Mouse (Mus musculus) limb, embryonic 12.5 days (tissue): ENCODE measurements at regions not wholly inside any gene's neighbourhood (a gene's known extent, or its start where the extent isn't known, plus 50 kb on each side); places are given as distances from the start of the nearest gene placed in this dataset.
A peak's percentile ranks its signal among the peaks of the same experiment; 100 is the strongest.

ENCODE experiments used
- ATAC-seq: fragments of 200-750 bp; cut with Nextera tagmentation; 2 replicates; pipeline ENCODE4 v1.8.0; 2017; ENCODE audit warnings: low read depth, moderate TSS enrichment; ENCODE audit not compliant: insufficient number of reproducible peaks, insufficient read depth, low FRiP score, low TSS enrichment
- H3K27ac ChIP-seq: fragments of 300-500 bp; sonication (generic); 2 replicates; pipeline ENCODE4 v1.5.1; 2016; ENCODE audit warnings: mild to moderate bottlenecking, moderate library complexity
- H3K27me3 ChIP-seq: fragments of 300-500 bp; sonication (generic); 2 replicates; pipeline ENCODE4 v1.6.1; 2016; ENCODE audit warnings: mild to moderate bottlenecking, moderate library complexity
- H3K36me3 ChIP-seq: fragments of 300-500 bp; sonication (generic); 2 replicates; pipeline ENCODE4 v1.6.1; 2016; ENCODE audit warnings: mild to moderate bottlenecking, moderate library complexity
- H3K4me1 ChIP-seq: fragments of 300-500 bp; sonication (generic); replicated peaks from 2 replicates; pipeline ENCODE4 v1.6.1; 2016
- H3K4me2 ChIP-seq: fragments of 300-500 bp; sonication (generic); 2 replicates; pipeline ENCODE4 v1.6.1; 2016; ENCODE audit warnings: mild to moderate bottlenecking, moderate library complexity
- H3K4me3 ChIP-seq: fragments of 300-500 bp; sonication (generic); replicated peaks from 2 replicates; pipeline ENCODE4 v1.5.1; 2016; ENCODE audit warnings: mild to moderate bottlenecking
- H3K9ac ChIP-seq: fragments of 300-500 bp; sonication (generic); replicated peaks from 2 replicates; pipeline ENCODE4 v1.6.1; 2016; ENCODE audit warnings: mild to moderate bottlenecking, moderate library complexity
- H3K9me3 ChIP-seq: fragments of 300-500 bp; sonication (generic); 2 replicates; pipeline ENCODE4 v1.6.1; 2016; ENCODE audit warnings: mild to moderate bottlenecking, moderate library complexity
- WGBS: fragments of 180-500 bp; shearing (Covaris S2); methylation state at CpG from one replicate; pipeline ENCODE4 v1.1.7; 2016; 5-methylcytosine and 5-hydroxymethylcytosine counted together

- Histone ChIP-seq H3K4me1 (peaks cover 9% of the 10 kb centered on the region), H3K4me2 (no peak overlapping the region), H3K9me3 (no peaks in the 10 kb centered on the region), H3K9ac (no peak overlapping the region), H3K27ac (0 out of 2 replicates have a peak overlapping the region, but pooled peaks have one; percentile 12), H3K4me3 (no peak overlapping the region), H3K36me3 (no peaks in the 10 kb centered on the region), H3K27me3 (no peaks in the 10 kb centered on the region)
- ATAC-seq = 0 out of 2 replicates have a peak, but pooled peaks have one; percentile 37
- 43% methylated on average over 6 of the region's 6 CpGs for WGBS
Observed at GRCm38 (mm10) chr14:101382838-101383237, 182.7 kb upstream of the Prr30 start.

DNA sequence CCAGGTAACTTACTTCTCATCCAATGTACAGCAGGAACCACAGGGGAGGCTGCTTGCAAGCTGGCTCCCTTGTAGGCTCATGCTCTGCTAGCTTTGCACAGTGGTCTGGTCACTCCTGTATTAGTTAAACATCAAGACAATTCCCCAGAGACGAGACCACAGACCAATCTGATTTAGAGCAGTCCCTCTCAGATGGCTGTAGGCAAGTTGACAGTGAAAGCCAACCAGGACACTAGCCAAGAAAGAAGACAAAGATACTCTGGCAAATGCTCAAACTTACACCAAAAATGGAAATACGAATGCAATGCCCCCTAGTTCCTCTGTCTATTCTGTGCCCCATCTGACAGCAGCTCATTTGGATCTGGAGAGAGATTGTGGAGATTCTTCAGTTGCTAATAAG, 181.8 kb upstream of the Prr30 start:
- H3K4me1 ChIP-seq = peaks cover 10% of the 10 kb centered on the region
- WGBS = 89% methylated on average over 2 of the region's 2 CpGs
- no peaks in the 10 kb centered on the region for H3K27me3 ChIP-seq
- ATAC-seq = no peak
- H3K4me3 ChIP-seq = no peak overlapping the region
- no peaks in the 10 kb centered on the region for H3K36me3 ChIP-seq
- no peak overlapping the region for H3K9ac ChIP-seq
- H3K9me3 ChIP-seq = no peaks in the 10 kb centered on the region
- no peak overlapping the region for H3K27ac ChIP-seq
- H3K4me2 ChIP-seq = no peak overlapping the region

GRCm38 (mm10) chr14:101379663-101380006, 179.5 kb upstream of the Prr30 start:
- Histone ChIP-seq H3K27ac (no peak overlapping the region), H3K4me2 (peak overlapping the region; percentile 47; the same call in 1 of the 2 replicates), H3K4me1 (peaks cover 11% of the 10 kb centered on the region), H3K27me3 (no peaks in the 10 kb centered on the region), H3K9me3 (no peaks in the 10 kb centered on the region), H3K9ac (no peak overlapping the region), H3K4me3 (no peak overlapping the region), H3K36me3 (no peaks in the 10 kb centered on the region)
- no peak for ATAC-seq
- 46% methylated on average over 4 of the region's 4 CpGs for WGBS

- Histone ChIP-seq H3K4me1 (peaks cover 11% of the 10 kb centered on the region), H3K36me3 (no peaks in the 10 kb centered on the region), H3K27me3 (no peaks in the 10 kb centered on the region), H3K9me3 (no peaks in the 10 kb centered on the region), H3K4me3 (peak overlapping the region; percentile 16; the same call in 1 of the 2 replicates), H3K4me2 (peak overlapping the region; percentile 47), H3K9ac (no peak overlapping the region), H3K27ac (no peak overlapping the region)
- 29% methylated on average over 21 of the region's 21 CpGs for WGBS
- peak; percentile 59 for ATAC-seq
Observed at GRCm38 (mm10) chr14:101378965-101379662, 179.0 kb upstream of the Prr30 start.

- no peak for ATAC-seq
- no peaks in the 10 kb centered on the region for H3K9me3 ChIP-seq
- H3K27ac ChIP-seq = no peak overlapping the region
- H3K4me3 ChIP-seq = no peak overlapping the region
- no peaks in the 10 kb centered on the region for H3K27me3 ChIP-seq
- no peak overlapping the region for H3K9ac ChIP-seq
- no peak overlapping the region for H3K4me2 ChIP-seq
- H3K4me1 ChIP-seq = peaks cover 11% of the 10 kb centered on the region
- H3K36me3 ChIP-seq = no peaks in the 10 kb centered on the region
- 88% methylated on average over 8 of the region's 8 CpGs for WGBS
Observed at GRCm38 (mm10) chr14:101378545-101378944, 178.4 kb upstream of the Prr30 start.

DNA sequence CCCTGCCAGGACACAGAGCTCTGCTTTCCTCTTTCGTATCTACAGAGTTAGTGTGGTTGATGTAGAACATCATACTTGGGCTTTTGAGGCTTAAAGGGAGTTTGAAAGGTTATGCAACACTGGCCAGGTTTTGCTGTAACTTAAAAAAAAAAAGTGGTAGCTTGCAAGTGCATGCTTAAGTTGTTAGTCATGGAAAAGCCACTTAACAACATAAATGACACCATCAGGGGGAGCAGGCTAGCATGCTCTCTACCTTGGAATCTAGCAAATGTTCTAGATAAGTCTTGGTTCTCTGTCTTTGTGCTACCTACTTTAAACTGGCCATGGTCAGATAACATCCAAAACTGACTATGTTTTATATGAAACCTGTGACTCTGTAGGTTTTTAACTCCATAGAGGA, 176.6 kb upstream of the Prr30 start:
- Histone ChIP-seq H3K4me3 (no peak overlapping the region), H3K36me3 (no peaks in the 10 kb centered on the region), H3K4me1 (0 out of 2 replicates have a peak, but pooled peaks cover 4% of the 10 kb centered on the region), H3K27me3 (no peaks in the 10 kb centered on the region), H3K9ac (no peak overlapping the region), H3K4me2 (no peak overlapping the region), H3K9me3 (no peaks in the 10 kb centered on the region), H3K27ac (no peak overlapping the region)
- no peak for ATAC-seq
- 66% methylated on average over 1 of the region's 1 CpGs for WGBS

GRCm38 (mm10) chr14:101375833-101376232, 175.7 kb upstream of the Prr30 start:
- no peak for ATAC-seq

GRCm38 (mm10) chr14:101373864-101374263, 173.7 kb upstream of the Prr30 start:
- Histone ChIP-seq H3K27me3 (no peaks in the 10 kb centered on the region), H3K36me3 (no peaks in the 10 kb centered on the region), H3K4me1 (0 out of 2 replicates have a peak, but pooled peaks cover 2% of the 10 kb centered on the region), H3K9me3 (no peaks in the 10 kb centered on the region), H3K9ac (no peak overlapping the region), H3K4me2 (no peak overlapping the region), H3K27ac (no peak overlapping the region), H3K4me3 (no peak overlapping the region)
- 91% methylated on average over 4 of the region's 4 CpGs for WGBS
- ATAC-seq = no peak

More at GRCm38 (mm10) chr14:101375833-101376232, 175.7 kb upstream of the Prr30 start:
- no peaks in the 10 kb centered on the region for H3K27me3 ChIP-seq
- H3K9me3 ChIP-seq = no peaks in the 10 kb centered on the region
- no peak overlapping the region for H3K27ac ChIP-seq
- no peak overlapping the region for H3K9ac ChIP-seq
- no peak overlapping the region for H3K4me3 ChIP-seq
- H3K4me1 ChIP-seq = 0 out of 2 replicates have a peak, but pooled peaks cover 4% of the 10 kb centered on the region
- 46% methylated on average over 6 of the region's 6 CpGs for WGBS
- no peaks in the 10 kb centered on the region for H3K36me3 ChIP-seq
- H3K4me2 ChIP-seq = no peak overlapping the region

GRCm38 (mm10) chr14:101359860-101360259, 159.7 kb upstream of the Prr30 start:
- Histone ChIP-seq H3K27ac (no peak overlapping the region), H3K9me3 (no peaks in the 10 kb centered on the region), H3K4me1 (no peaks in the 10 kb centered on the region), H3K9ac (no peak overlapping the region), H3K36me3 (no peaks in the 10 kb centered on the region), H3K4me2 (no peak overlapping the region), H3K4me3 (no peak overlapping the region), H3K27me3 (no peaks in the 10 kb centered on the region)
- 79% methylated on average over 2 of the region's 2 CpGs for WGBS
- no peak for ATAC-seq

DNA sequence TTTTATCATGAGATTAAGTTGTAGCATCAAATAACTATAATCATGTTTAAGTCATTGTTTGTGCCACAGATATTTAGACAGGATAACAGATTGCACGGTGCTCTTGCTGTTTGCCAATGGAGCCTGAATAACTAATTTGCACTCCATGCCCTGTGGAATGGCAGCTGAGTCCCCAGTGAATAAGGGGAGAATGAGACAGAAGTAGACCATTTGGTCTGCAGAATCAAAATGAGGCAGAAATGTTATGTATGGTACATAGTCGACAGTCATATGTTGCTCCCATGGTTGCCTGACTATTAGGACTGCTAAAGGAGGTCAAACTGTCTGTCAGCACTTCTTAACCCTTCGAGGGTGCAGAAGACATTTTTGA, 152.9 kb upstream of the Prr30 start:
- WGBS = 75% methylated on average over 3 of the region's 3 CpGs
- Histone ChIP-seq H3K27ac (no peak overlapping the region), H3K4me2 (no peak overlapping the region), H3K9me3 (no peaks in the 10 kb centered on the region), H3K27me3 (no peaks in the 10 kb centered on the region), H3K36me3 (no peaks in the 10 kb centered on the region), H3K4me3 (no peak overlapping the region), H3K9ac (no peak overlapping the region), H3K4me1 (peaks cover 6% of the 10 kb centered on the region; the same call in 1 of the 2 replicates)
- no peak for ATAC-seq

GRCm38 (mm10) chr14:101352046-101353008, 152.2 kb upstream of the Prr30 start:
- no peaks in the 10 kb centered on the region for H3K27me3 ChIP-seq
- H3K27ac ChIP-seq = no peak overlapping the region
- H3K4me3 ChIP-seq = no peak overlapping the region
- H3K9ac ChIP-seq = no peak overlapping the region
- WGBS = 44% methylated on average over 6 of the region's 6 CpGs
- no peak overlapping the region for H3K4me2 ChIP-seq
- ATAC-seq = no peak
- no peaks in the 10 kb centered on the region for H3K9me3 ChIP-seq
- H3K4me1 ChIP-seq = peaks cover 6% of the 10 kb centered on the region; the same call in 1 of the 2 replicates
- H3K36me3 ChIP-seq = no peaks in the 10 kb centered on the region
